Mouse (Mus musculus) intestine, embryonic 16.5 days (tissue): ENCODE measurements around the gene Colgalt2. TPM values are rescaled to one million over a fixed set of nuclear protein-coding genes. Genes with fewer than 3 reads are reported as not detected.

Experiments
- ATAC-seq: fragments of 200-750 bp; cut with Nextera tagmentation; 2 replicates; pipeline ENCODE4 v1.8.0; 2017; ENCODE audit warnings: moderate TSS enrichment, moderate library complexity
- H3K27ac ChIP-seq: fragments of 300-500 bp; sonication (generic); 2 replicates; pipeline ENCODE4 v1.5.1; 2014; ENCODE audit warnings: mild to moderate bottlenecking, low read length
- H3K27me3 ChIP-seq: fragments of 300-500 bp; sonication (generic); replicated peaks from 2 replicates; pipeline ENCODE4 v1.6.1; 2014; ENCODE audit warnings: low read length, control low read depth, mixed read lengths; ENCODE audit not compliant: control insufficient read depth, insufficient read depth
- H3K36me3 ChIP-seq: fragments of 300-500 bp; sonication (generic); 2 replicates; pipeline ENCODE4 v1.6.1; 2014; ENCODE audit warnings: low read length, control low read depth; ENCODE audit not compliant: control insufficient read depth, insufficient read depth
- H3K4me1 ChIP-seq: fragments of 300-500 bp; sonication (generic); 2 replicates; pipeline ENCODE4 v1.6.1; 2014; ENCODE audit warnings: low read length, control low read depth, mixed read lengths; ENCODE audit not compliant: control insufficient read depth, insufficient read depth
- H3K4me2 ChIP-seq: fragments of 300-500 bp; sonication (generic); 2 replicates; pipeline ENCODE4 v1.6.1; 2014; ENCODE audit warnings: low read depth, low read length, control low read depth
- H3K4me3 ChIP-seq: fragments of 300-500 bp; sonication (generic); 2 replicates; pipeline ENCODE4 v1.5.1; 2014; ENCODE audit warnings: mild to moderate bottlenecking, low read length
- H3K9ac ChIP-seq: fragments of 300-500 bp; sonication (generic); 2 replicates; pipeline ENCODE4 v1.6.1; 2014; ENCODE audit warnings: low read depth, low read length
- H3K9me3 ChIP-seq: fragments of 300-500 bp; sonication (generic); 2 replicates; pipeline ENCODE4 v1.6.1; 2016; ENCODE audit warnings: low read length, control low read depth; ENCODE audit not compliant: control insufficient read depth
- WGBS: fragments of 180-500 bp; shearing (Covaris S2); extraction: QIAGEN DNeasy Blood & Tissue Kit; methylation state at CpG from one replicate; pipeline ENCODE4 v1.1.7; 2014; 5-methylcytosine and 5-hydroxymethylcytosine counted together
- polyA plus RNA-seq: library from polyadenylated mRNA; unstranded; fragments of >200 nt; fragmentation: Nextera tagmentation; extraction: Ambion mirVana; gene quantifications from 2 replicates; pipeline ENCODE4 v1.2.1, GENCODE M21; 2015

The Colgalt2 gene
- polyA plus RNA-seq, 1 experiment from 2014 or later = 1.5 TPM

GRCm38 (mm10) chr1:152550544-152550943 lies 150.9 kb downstream of the Colgalt2 start:
- no peaks in the 10 kb centered on the region for H3K27me3 ChIP-seq
- peak overlapping the region; percentile 32 for H3K27ac ChIP-seq
- no peaks in the 10 kb centered on the region for H3K9me3 ChIP-seq
- peaks cover 11% of the 10 kb centered on the region for H3K4me1 ChIP-seq
- H3K36me3 ChIP-seq = peaks cover 19% of the 10 kb centered on the region; the same call in 1 of the 2 replicates
- H3K4me3 ChIP-seq = no peak overlapping the region
- no peak overlapping the region for H3K9ac ChIP-seq
- 45% methylated on average over 2 of the region's 2 CpGs for WGBS
- peak; percentile 74 for ATAC-seq
- H3K4me2 ChIP-seq = no peak overlapping the region

GRCm38 (mm10) chr1:152550973-152551372 lies 151.3 kb downstream of the Colgalt2 start:
- H3K36me3 ChIP-seq = peaks cover 19% of the 10 kb centered on the region; the same call in 1 of the 2 replicates

GRCm38 (mm10) chr1:152553912-152554547 lies 154.4 kb downstream of the Colgalt2 start:
- no peak for ATAC-seq
- Histone ChIP-seq H3K9ac (no peak overlapping the region; the same call in 1 of the 2 replicates), H3K4me1 (peaks cover 28% of the 10 kb centered on the region), H3K4me2 (no peak overlapping the region), H3K27me3 (no peaks in the 10 kb centered on the region), H3K4me3 (no peak overlapping the region), H3K9me3 (no peaks in the 10 kb centered on the region), H3K36me3 (peaks cover 13% of the 10 kb centered on the region; the same call in 1 of the 2 replicates), H3K27ac (no peak overlapping the region)
- WGBS = 71% methylated on average over 15 of the region's 15 CpGs

More at GRCm38 (mm10) chr1:152550973-152551372, 151.3 kb downstream of the Colgalt2 start:
- H3K9ac ChIP-seq = no peak overlapping the region
- H3K4me2 ChIP-seq = no peak overlapping the region
- no peaks in the 10 kb centered on the region for H3K9me3 ChIP-seq
- peak overlapping the region; percentile 71 for H3K27ac ChIP-seq
- no peak overlapping the region for H3K4me3 ChIP-seq
- 41% methylated on average over 3 of the region's 3 CpGs for WGBS
- ATAC-seq = peak; percentile 43
- H3K4me1 ChIP-seq = peaks cover 15% of the 10 kb centered on the region
- H3K27me3 ChIP-seq = no peaks in the 10 kb centered on the region

GRCm38 (mm10) chr1:152555944-152556573 lies 156.4 kb downstream of the Colgalt2 start:
- H3K9me3 ChIP-seq = no peaks in the 10 kb centered on the region
- peak overlapping the region; percentile 92 for H3K27ac ChIP-seq
- H3K36me3 ChIP-seq = peaks cover 13% of the 10 kb centered on the region; the same call in 1 of the 2 replicates
- H3K4me2 ChIP-seq = no peak overlapping the region
- H3K4me1 ChIP-seq = peaks cover 29% of the 10 kb centered on the region
- WGBS = 9% methylated on average over 7 of the region's 7 CpGs
- ATAC-seq = peak; percentile 86
- H3K27me3 ChIP-seq = no peaks in the 10 kb centered on the region
- no peak overlapping the region for H3K4me3 ChIP-seq
- peak overlapping the region; percentile 53; the same call in 1 of the 2 replicates for H3K9ac ChIP-seq

- 52% methylated on average over 14 of the region's 14 CpGs for WGBS
- peaks cover 12% of the 10 kb centered on the region; the same call in 1 of the 2 replicates for H3K36me3 ChIP-seq
- no peak overlapping the region for H3K9ac ChIP-seq
- peak; percentile 36 for ATAC-seq
- H3K4me2 ChIP-seq = no peak overlapping the region
- no peaks in the 10 kb centered on the region for H3K27me3 ChIP-seq
- H3K4me3 ChIP-seq = no peak overlapping the region
- peaks cover 25% of the 10 kb centered on the region for H3K4me1 ChIP-seq
- peak overlapping the region; percentile 92 for H3K27ac ChIP-seq
- H3K9me3 ChIP-seq = no peaks in the 10 kb centered on the region
These were observed 157.1 kb downstream of the Colgalt2 start for GRCm38 (mm10) chr1:152556576-152557281.

Other genes with a start within 250 kb of the Colgalt2 start
- 57.0 and 64.0 TPM in 2 replicates for gene Tsen15, start 13.1 kb upstream of the Colgalt2 start, polyA plus RNA-seq